ENCODE assay signal across 8 mouse cellular contexts in genomic region chrX:102250891-102251170, GRCm38 (mm10). TPM values are rescaled to one million over a fixed set of nuclear protein-coding genes. Genes with fewer than 3 reads are reported as not detected.
DNase-seq lines count a peak whose midpoint lies in the region; ATAC-seq and TF ChIP-seq lines count a peak whose summit lies in the region.

No protein-coding gene starts in this region.

- no peak for TF ChIP-seq CTCF in stomach, postnatal 0 days (IDR thresholded peaks at IDR 0.05; ENCODE audit: low read depth)

- H3K27me3 ChIP-seq in neural tube, embryonic 11.5 days (ENCODE audit: control insufficient read depth, insufficient read depth, low read length): peaks cover 46% of the 10 kb centered on the region
- H3K27me3 ChIP-seq in liver, embryonic 11.5 days (replicated peaks; ENCODE audit: control insufficient read depth, insufficient read depth, low read length): peaks cover 74% of the 10 kb centered on the region
- 0 out of 2 replicates have a peak, but pooled peaks cover 3% of the 10 kb centered on the region for H3K27me3 ChIP-seq in stomach, postnatal 0 days (ENCODE audit: control insufficient read depth, insufficient read depth, low read length)

- peak overlapping the region; percentile 78 for H3K4me2 ChIP-seq in neural tube, embryonic 11.5 days (ENCODE audit: low read depth)
- peak overlapping the region; percentile 80 for H3K4me2 ChIP-seq in liver, embryonic 11.5 days
- peak overlapping the region; percentile 77 for H3K4me2 ChIP-seq in stomach, postnatal 0 days (replicated peaks; ENCODE audit: low read depth)

- H3K9me3 ChIP-seq in neural tube, embryonic 11.5 days (ENCODE audit: control insufficient read depth, low read length): no peaks in the 10 kb centered on the region
- H3K9me3 ChIP-seq in liver, embryonic 11.5 days (ENCODE audit: control insufficient read depth, low read length): no peaks in the 10 kb centered on the region
- H3K9me3 ChIP-seq in stomach, postnatal 0 days (ENCODE audit: control insufficient read depth, low read length): no peaks in the 10 kb centered on the region

- TF ChIP-seq EP300 in stomach, postnatal 0 days (optimal IDR thresholded peaks at IDR 0.05): no peak

- no peak overlapping the region for H3K27ac ChIP-seq in neural tube, embryonic 11.5 days (ENCODE audit: low read depth, low read length)
- H3K27ac ChIP-seq in liver, embryonic 11.5 days (ENCODE audit: low read depth, low read length): no peak overlapping the region; the same call in 1 of the 2 replicates
- H3K27ac ChIP-seq in stomach, postnatal 0 days (replicated peaks): no peak overlapping the region

- peak; percentile 7 for DNase-seq in adrenal gland, postnatal 14 days
- DNase-seq in adrenal gland, adult 2 months: no peak
- peak; percentile 38 for DNase-seq in neural tube, embryonic 11.5 days (ENCODE audit: low spot score)
- DNase-seq in neural tube, embryonic 10.5 days (ENCODE audit: extremely low spot score, low spot score): no peak
- DNase-seq in liver, embryonic 11.5 days (ENCODE audit: low spot score): no peak
- no peak for DNase-seq in stomach, postnatal 0 days (ENCODE audit: low spot score)
- no peak for DNase-seq in cerebellum, adult 11-12 months
- DNase-seq in left cerebral cortex, postnatal 36 days (ENCODE audit: low spot score in 2 of 2): no peak

- no peak for ATAC-seq in neural tube, embryonic 11.5 days (ENCODE audit: insufficient read depth, low FRiP score, low TSS enrichment)
- ATAC-seq in liver, embryonic 11.5 days (replicated peaks; ENCODE audit: low FRiP score): 0 out of 2 replicates have a peak, but pooled peaks have one; percentile 38
- ATAC-seq in stomach, postnatal 0 days (ENCODE audit: low FRiP score, low TSS enrichment): no peak

- 15% methylated on average over 24 of the region's 24 CpGs for WGBS in neural tube, embryonic 11.5 days
- WGBS in liver, embryonic 11.5 days: 9% methylated on average over 24 of the region's 24 CpGs
- 18% methylated on average over 24 of the region's 24 CpGs for WGBS in stomach, postnatal 0 days

- H3K36me3 ChIP-seq in neural tube, embryonic 11.5 days (ENCODE audit: control insufficient read depth, insufficient read depth, low read length): no peaks in the 10 kb centered on the region
- H3K36me3 ChIP-seq in liver, embryonic 11.5 days (ENCODE audit: control insufficient read depth, insufficient read depth, low read length): no peaks in the 10 kb centered on the region
- H3K36me3 ChIP-seq in stomach, postnatal 0 days (ENCODE audit: control insufficient read depth, insufficient read depth, low read length): no peaks in the 10 kb centered on the region

- no peaks in the 10 kb centered on the region for H3K4me1 ChIP-seq in neural tube, embryonic 11.5 days (ENCODE audit: control insufficient read depth, insufficient read depth, low read length)
- H3K4me1 ChIP-seq in liver, embryonic 11.5 days (replicated peaks; ENCODE audit: control insufficient read depth, insufficient read depth, low read length): no peaks in the 10 kb centered on the region
- H3K4me1 ChIP-seq in stomach, postnatal 0 days (replicated peaks; ENCODE audit: control insufficient read depth, insufficient read depth): no peaks in the 10 kb centered on the region

- H3K9ac ChIP-seq in neural tube, embryonic 11.5 days (ENCODE audit: low read length): no peak overlapping the region; the same call in 1 of the 2 replicates
- H3K9ac ChIP-seq in liver, embryonic 11.5 days (ENCODE audit: low read depth, low read length): peak overlapping the region; percentile 43
- H3K9ac ChIP-seq in stomach, postnatal 0 days (ENCODE audit: low read length): no peak overlapping the region

- intact Hi-C loops in left cerebral cortex, postnatal 36 days (cut with DNase I): no loop called here

- peak overlapping the region; percentile 47 for H3K4me3 ChIP-seq in neural tube, embryonic 11.5 days (ENCODE audit: low read depth, low read length)
- H3K4me3 ChIP-seq in liver, embryonic 11.5 days (ENCODE audit: low read depth, low read length): peak overlapping the region; percentile 57
- peak overlapping the region; percentile 50 for H3K4me3 ChIP-seq in stomach, postnatal 0 days (ENCODE audit: low read depth, low read length)

RNA-seq across cellular contexts. Expression of gene Cited1, which starts 1.1 kb away (rescaled TPM):
- total RNA-seq in adrenal gland, postnatal 14 days (2021): 1.7 and 2.1 TPM in 2 replicates
- total RNA-seq in adrenal gland, adult 2 months (2021): 10 to 100 TPM in 1 of 2 experiments, 1 to 10 TPM in 1; 1.2 to 19.3 TPM
- 2.3 and 25.2 TPM in 2 replicates for polyA plus RNA-seq in adrenal gland, adult 2 months (2012; rRNA removed)
- 4.4 and 6.0 TPM in 2 replicates for polyA plus RNA-seq in neural tube, embryonic 11.5 days (2014; fragmentation: Nextera tagmentation; extraction: Ambion mirVana)
- polyA plus RNA-seq in liver, embryonic 11.5 days (2014; fragmentation: Nextera tagmentation; extraction: Ambion mirVana): 118 and 122 TPM in 2 replicates
- polyA plus RNA-seq in stomach, postnatal 0 days (2015; fragmentation: Nextera tagmentation; extraction: Ambion mirVana): 2.1 and 3.2 TPM in 2 replicates
- total RNA-seq in left cerebral cortex, postnatal 36 days (2021): 1 to 10 TPM; 2.8 to 4.1 TPM

Comparison
In these comparisons a context has a peak if more than half of its experiments do, and no peak if none do; other contexts are left out.
1. DNase-seq: peak in adrenal gland, postnatal 14 days (single experiment) and neural tube, embryonic 11.5 days (single experiment); none in adrenal gland, adult 2 months (single experiment), neural tube, embryonic 10.5 days (single experiment), liver, embryonic 11.5 days (single experiment), stomach, postnatal 0 days (single experiment), cerebellum, adult 11-12 months (single experiment) and left cerebral cortex, postnatal 36 days (0 of 2).
2. Peak in every context shown above with its lines, with median percentiles within 50 percentile points of each other: H3K4me2 ChIP-seq and H3K4me3 ChIP-seq.